Mouse (Mus musculus): ENCODE data around the gene Pspc1. TPM values are rescaled to one million over a fixed set of nuclear protein-coding genes. Genes with fewer than 3 reads are reported as not detected.
"Not testable (repeated sequence)": the region's sequence is repeated elsewhere in the genome, so short reads cannot be mapped to it uniquely, and the experiment has no call there.

Pspc1 gene
- polyA plus RNA-seq, 1 experiment from 2014 or later = 10.1 TPM

GRCm38 (mm10) chr14:56793243-56793642 is 15.1 kb upstream of the Pspc1 start:
- no peaks in the 10 kb centered on the region for H3K9me3 ChIP-seq (replicated peaks; ENCODE audit: control insufficient read depth, low read length)
- no peak overlapping the region for H3K4me3 ChIP-seq (ENCODE audit: low read depth, low read length)
- H3K27ac ChIP-seq (ENCODE audit: low read length) = no peak overlapping the region
- no peak overlapping the region for H3K4me2 ChIP-seq (ENCODE audit: low read depth, low read length)
- ATAC-seq (ENCODE audit: low read depth) = no peak
- 30% methylated on average over 2 of the region's 2 CpGs for WGBS (ENCODE audit: insufficient replicate concordance)
- H3K4me1 ChIP-seq (ENCODE audit: control insufficient read depth, low read depth, low read length) = no peaks in the 10 kb centered on the region
- H3K27me3 ChIP-seq (ENCODE audit: control insufficient read depth, insufficient read depth, low read depth, low read length) = no peaks in the 10 kb centered on the region
- H3K9ac ChIP-seq (ENCODE audit: low read depth, low read length) = no peak overlapping the region
- H3K36me3 ChIP-seq (ENCODE audit: control insufficient read depth, insufficient read depth) = peaks cover 18% of the 10 kb centered on the region

DNA sequence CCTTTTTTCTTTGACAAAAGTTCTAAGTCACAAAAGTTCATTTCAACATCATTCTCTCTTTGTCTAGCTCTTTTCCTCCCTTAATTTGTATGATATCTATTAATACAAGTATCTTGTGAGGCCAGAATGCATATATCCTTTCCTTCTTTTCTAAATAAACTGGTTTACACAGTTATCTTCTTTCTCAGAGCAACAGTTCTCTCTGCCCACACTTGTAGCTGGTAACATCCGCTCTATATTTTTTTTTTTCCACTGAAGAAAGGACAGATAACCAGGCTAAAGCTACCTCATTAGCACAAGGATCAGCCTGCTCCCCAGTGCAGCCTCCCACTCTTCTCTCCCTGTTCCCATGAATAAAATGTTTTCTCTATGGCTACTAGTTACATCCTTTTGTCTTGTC is 6.5 kb upstream of the Pspc1 start:
- Histone ChIP-seq H3K4me1 (ENCODE audit: control insufficient read depth, low read depth, low read length) (no peaks in the 10 kb centered on the region), H3K27ac (ENCODE audit: low read length) (no peak overlapping the region), H3K9me3 (replicated peaks; ENCODE audit: control insufficient read depth, low read length) (no peaks in the 10 kb centered on the region), H3K36me3 (ENCODE audit: control insufficient read depth, insufficient read depth) (no peaks in the 10 kb centered on the region), H3K4me3 (ENCODE audit: low read depth, low read length) (no peak overlapping the region), H3K4me2 (ENCODE audit: low read depth, low read length) (no peak overlapping the region), H3K27me3 (ENCODE audit: control insufficient read depth, insufficient read depth, low read depth, low read length) (no peaks in the 10 kb centered on the region), H3K9ac (ENCODE audit: low read depth, low read length) (no peak overlapping the region)
- 35% methylated on average over 1 of the region's 1 CpGs for WGBS (ENCODE audit: insufficient replicate concordance)
- no peak for ATAC-seq (ENCODE audit: low read depth)

- ATAC-seq (ENCODE audit: low read depth) = no peak
- Histone ChIP-seq H3K9ac (ENCODE audit: low read depth, low read length) (peak overlapping the region; percentile 56), H3K9me3 (replicated peaks; ENCODE audit: control insufficient read depth, low read length) (no peaks in the 10 kb centered on the region), H3K36me3 (ENCODE audit: control insufficient read depth, insufficient read depth) (no peaks in the 10 kb centered on the region), H3K27ac (ENCODE audit: low read length) (peak overlapping the region; percentile 94), H3K4me2 (ENCODE audit: low read depth, low read length) (peak overlapping the region; percentile 84), H3K4me1 (ENCODE audit: control insufficient read depth, low read depth, low read length) (peaks cover 22% of the 10 kb centered on the region), H3K4me3 (ENCODE audit: low read depth, low read length) (peak overlapping the region; percentile 100), H3K27me3 (ENCODE audit: control insufficient read depth, insufficient read depth, low read depth, low read length) (no peaks in the 10 kb centered on the region)
- WGBS (ENCODE audit: insufficient replicate concordance) = 15% methylated on average over 3 of the region's 3 CpGs
Measured at GRCm38 (mm10) chr14:56778933-56779300, 801 bp upstream of the Pspc1 start.

GRCm38 (mm10) chr14:56777360-56778136 is 568 bp downstream of the Pspc1 start:
- Histone ChIP-seq H3K4me2 (ENCODE audit: low read depth, low read length) (peak overlapping the region; percentile 84), H3K27ac (ENCODE audit: low read length) (peak overlapping the region; percentile 94), H3K4me3 (ENCODE audit: low read depth, low read length) (peak overlapping the region; percentile 100), H3K9me3 (replicated peaks; ENCODE audit: control insufficient read depth, low read length) (no peaks in the 10 kb centered on the region), H3K27me3 (ENCODE audit: control insufficient read depth, insufficient read depth, low read depth, low read length) (no peaks in the 10 kb centered on the region), H3K36me3 (ENCODE audit: control insufficient read depth, insufficient read depth) (no peaks in the 10 kb centered on the region), H3K4me1 (ENCODE audit: control insufficient read depth, low read depth, low read length) (peaks cover 23% of the 10 kb centered on the region), H3K9ac (ENCODE audit: low read depth, low read length) (peak overlapping the region; percentile 97)
- under 1% methylated on average over 71 of the region's 71 CpGs for WGBS (ENCODE audit: insufficient replicate concordance)
- peak; percentile 61 for ATAC-seq (ENCODE audit: low read depth)

DNA sequence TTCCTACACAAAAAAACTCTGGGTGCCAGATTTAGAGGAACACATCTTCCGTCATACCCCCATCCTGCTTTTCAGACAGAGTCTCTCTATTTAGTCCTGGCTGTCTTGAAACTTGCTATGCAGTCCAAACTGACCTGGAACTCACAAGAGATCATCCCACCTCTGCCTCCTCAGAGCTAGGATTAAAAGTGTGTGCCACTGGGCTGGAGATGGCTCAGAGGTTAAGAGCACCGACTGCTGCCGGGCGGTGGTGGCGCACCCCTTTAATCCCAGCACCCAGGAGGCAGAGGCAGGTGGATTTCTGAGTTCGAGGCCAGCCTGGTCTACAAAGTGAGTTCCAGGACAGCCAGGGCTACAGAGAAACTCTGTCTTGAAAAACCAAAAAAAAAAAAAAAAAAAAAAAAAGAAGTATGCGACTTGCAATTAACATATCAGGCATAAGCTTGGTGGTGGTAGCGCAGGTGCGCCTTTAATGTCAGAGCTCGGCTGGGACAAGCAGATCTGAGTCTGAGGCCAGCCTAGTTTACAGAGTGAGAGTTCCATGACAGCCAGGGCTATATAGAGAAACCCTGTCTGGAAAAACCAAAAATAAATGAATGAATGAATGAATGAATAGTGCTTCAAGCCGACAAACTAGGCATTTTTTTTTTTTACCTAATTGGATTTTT is 1.4 kb downstream of the Pspc1 start:
- peaks cover 23% of the 10 kb centered on the region for H3K4me1 ChIP-seq (ENCODE audit: control insufficient read depth, low read depth, low read length)
- H3K27me3 ChIP-seq (ENCODE audit: control insufficient read depth, insufficient read depth, low read depth, low read length) = no peaks in the 10 kb centered on the region
- 12% methylated on average over 11 of the region's 11 CpGs for WGBS (ENCODE audit: insufficient replicate concordance)
- peak overlapping the region; percentile 84 for H3K4me2 ChIP-seq (ENCODE audit: low read depth, low read length)
- H3K9me3 ChIP-seq (replicated peaks; ENCODE audit: control insufficient read depth, low read length) = no peaks in the 10 kb centered on the region
- H3K27ac ChIP-seq (ENCODE audit: low read length) = peak overlapping the region; percentile 94; the same call in 1 of the 2 replicates
- H3K9ac ChIP-seq (ENCODE audit: low read depth, low read length) = peak overlapping the region; percentile 97
- peak overlapping the region; percentile 100 for H3K4me3 ChIP-seq (ENCODE audit: low read depth, low read length)
- ATAC-seq (ENCODE audit: low read depth) = no peak
- H3K36me3 ChIP-seq (ENCODE audit: control insufficient read depth, insufficient read depth) = peaks cover 2% of the 10 kb centered on the region

DNA sequence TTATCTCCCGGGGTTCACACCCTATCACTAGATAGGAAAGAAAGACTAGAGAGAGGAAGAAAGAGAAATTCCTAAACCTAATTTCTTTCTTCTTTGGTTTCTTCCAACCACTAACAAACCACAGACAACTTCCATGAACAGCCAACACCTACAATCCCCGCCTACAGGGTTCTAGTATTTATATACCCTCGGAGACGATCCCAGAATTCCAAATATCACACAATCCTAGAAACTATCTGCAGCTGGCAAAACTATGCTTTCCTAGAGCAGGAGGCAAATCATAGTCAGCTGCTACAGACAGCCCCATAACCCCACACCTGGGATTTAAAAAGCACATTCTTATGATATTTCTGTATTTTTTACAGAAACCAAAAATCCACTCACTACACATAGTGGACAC is 2.7 kb downstream of the Pspc1 start:
- H3K27ac ChIP-seq (ENCODE audit: low read length) = no peak overlapping the region
- H3K4me1 ChIP-seq (ENCODE audit: control insufficient read depth, low read depth, low read length) = peaks cover 23% of the 10 kb centered on the region
- H3K4me2 ChIP-seq (ENCODE audit: low read depth, low read length) = peak overlapping the region; percentile 84
- H3K36me3 ChIP-seq (ENCODE audit: control insufficient read depth, insufficient read depth) = peaks cover 5% of the 10 kb centered on the region
- peak overlapping the region; percentile 26 for H3K4me3 ChIP-seq (ENCODE audit: low read depth, low read length)
- WGBS (ENCODE audit: insufficient replicate concordance) = 51% methylated on average over 4 of the region's 4 CpGs
- no peak overlapping the region for H3K9ac ChIP-seq (ENCODE audit: low read depth, low read length)
- no peaks in the 10 kb centered on the region for H3K27me3 ChIP-seq (ENCODE audit: control insufficient read depth, insufficient read depth, low read depth, low read length)
- no peaks in the 10 kb centered on the region for H3K9me3 ChIP-seq (replicated peaks; ENCODE audit: control insufficient read depth, low read length)
- ATAC-seq (ENCODE audit: low read depth) = no peak

- H3K4me3 ChIP-seq (ENCODE audit: low read depth, low read length); H3K4me2 ChIP-seq (ENCODE audit: low read depth, low read length); H3K4me1 ChIP-seq (ENCODE audit: control insufficient read depth, low read depth, low read length); H3K27me3 ChIP-seq (ENCODE audit: control insufficient read depth, insufficient read depth, low read depth, low read length); H3K9ac ChIP-seq (ENCODE audit: low read depth, low read length); H3K27ac ChIP-seq (ENCODE audit: low read length); ATAC-seq (ENCODE audit: low read depth); H3K9me3 ChIP-seq (replicated peaks; ENCODE audit: control insufficient read depth, low read length): not testable (repeated sequence)
- WGBS (ENCODE audit: insufficient replicate concordance) = 81% methylated on average over 2 of the region's 2 CpGs
- H3K36me3 ChIP-seq (ENCODE audit: control insufficient read depth, insufficient read depth) = peaks cover 19% of the 10 kb centered on the region
Measured at GRCm38 (mm10) chr14:56766438-56766837, 11.7 kb downstream of the Pspc1 start.

GRCm38 (mm10) chr14:56765117-56765516 is 13.0 kb downstream of the Pspc1 start:
- not testable (repeated sequence) for H3K4me2 ChIP-seq (ENCODE audit: low read depth, low read length); H3K27me3 ChIP-seq (ENCODE audit: control insufficient read depth, insufficient read depth, low read depth, low read length); H3K9me3 ChIP-seq (replicated peaks; ENCODE audit: control insufficient read depth, low read length); H3K9ac ChIP-seq (ENCODE audit: low read depth, low read length); ATAC-seq (ENCODE audit: low read depth); H3K4me1 ChIP-seq (ENCODE audit: control insufficient read depth, low read depth, low read length); H3K27ac ChIP-seq (ENCODE audit: low read length); H3K4me3 ChIP-seq (ENCODE audit: low read depth, low read length)
- peaks cover 31% of the 10 kb centered on the region for H3K36me3 ChIP-seq (ENCODE audit: control insufficient read depth, insufficient read depth)
- WGBS (ENCODE audit: insufficient replicate concordance) = 84% methylated on average over 2 of the region's 3 CpGs

GRCm38 (mm10) chr14:56751282-56751681 is 26.8 kb downstream of the Pspc1 start:
- no peak overlapping the region for H3K9ac ChIP-seq (ENCODE audit: low read depth, low read length)
- no peaks in the 10 kb centered on the region; the same call in 1 of the 2 replicates for H3K4me1 ChIP-seq (ENCODE audit: control insufficient read depth, low read depth, low read length)
- WGBS (ENCODE audit: insufficient replicate concordance) = 89% methylated on average over 4 of the region's 4 CpGs
- no peak overlapping the region for H3K4me3 ChIP-seq (ENCODE audit: low read depth, low read length)
- H3K36me3 ChIP-seq (ENCODE audit: control insufficient read depth, insufficient read depth) = peaks cover 22% of the 10 kb centered on the region
- no peaks in the 10 kb centered on the region for H3K27me3 ChIP-seq (ENCODE audit: control insufficient read depth, insufficient read depth, low read depth, low read length)
- H3K4me2 ChIP-seq (ENCODE audit: low read depth, low read length) = no peak overlapping the region
- no peak for ATAC-seq (ENCODE audit: low read depth)
- H3K27ac ChIP-seq (ENCODE audit: low read length) = no peak overlapping the region
- no peaks in the 10 kb centered on the region for H3K9me3 ChIP-seq (replicated peaks; ENCODE audit: control insufficient read depth, low read length)
